Mouse (Mus musculus) inflammation-experienced regulatory T-cells, adult 6 months (primary cell): ENCODE data around the gene Adgrg3. TPM values are rescaled to one million over a fixed set of nuclear protein-coding genes. Genes with fewer than 3 reads are reported as not detected.

ENCODE experiments used
- ATAC-seq: one replicate; pipeline ENCODE4 v1.8.0; 2017
- polyA plus RNA-seq, 3 experiments: library from polyadenylated mRNA; unstranded; fragments of 100-300 nt; shearing (Covaris generic); gene quantifications; one replicate each; pipeline ENCODE4 v1.2.1; 2017

Gene Adgrg3
- polyA plus RNA-seq, 3 experiments from 2014 or later, result 0.24 to 0.26 TPM; not detected in 1

DNA sequence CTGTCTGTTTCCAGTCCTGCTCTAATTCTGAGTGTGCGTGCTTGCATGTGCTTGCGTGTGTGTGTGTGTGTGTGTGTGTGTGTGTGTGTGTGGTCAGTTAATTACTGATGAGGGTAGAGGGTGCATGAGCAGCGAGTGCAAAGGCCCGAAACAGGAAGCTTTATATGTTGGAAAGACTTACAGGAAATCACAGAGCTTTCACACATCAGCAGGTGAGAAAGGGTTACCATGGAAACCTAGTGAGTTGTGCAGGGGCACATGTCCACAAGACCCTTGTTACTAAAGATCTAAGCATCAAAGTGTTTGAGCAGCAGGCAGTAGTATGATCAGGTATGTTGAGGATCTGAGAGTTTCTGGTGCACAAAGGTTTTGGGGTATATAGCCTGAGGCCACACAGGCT is 66.8 kb downstream of the Adgrg3 start:
- ATAC-seq, result no peak

DNA sequence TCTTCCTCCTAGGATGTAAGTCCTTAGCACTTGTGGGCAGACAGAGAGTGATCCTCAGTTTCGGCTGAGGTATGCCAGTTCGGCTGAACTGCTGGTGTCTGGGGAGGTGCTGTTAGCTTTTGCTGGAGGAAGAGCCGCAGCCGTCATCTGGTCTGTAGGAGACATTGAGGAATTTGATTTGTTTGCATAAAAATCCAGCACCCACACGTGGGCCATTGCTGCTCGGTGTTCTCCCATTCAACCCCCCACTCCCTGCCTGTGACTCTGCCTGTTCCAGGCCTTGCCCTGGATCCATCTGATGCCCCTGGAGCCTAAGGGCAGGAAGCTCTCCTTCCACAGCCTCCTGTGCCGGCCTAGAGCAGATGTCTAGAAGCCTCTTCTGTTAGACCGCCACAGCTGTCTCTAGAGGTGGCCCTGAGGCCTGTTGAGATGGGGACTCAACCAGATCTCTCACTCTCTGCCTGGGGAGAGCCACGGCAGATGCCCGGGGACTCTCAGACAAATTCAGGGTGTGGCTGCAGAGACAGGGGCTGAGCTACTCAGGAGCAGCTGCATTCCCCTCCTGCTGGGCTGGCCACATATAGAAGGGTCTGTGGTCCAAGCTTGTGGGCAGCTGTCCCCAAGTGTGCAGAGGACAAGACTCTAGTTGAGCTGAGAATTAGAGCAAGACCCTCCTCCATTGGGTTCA is 67.4 kb downstream of the Adgrg3 start:
- no peak for ATAC-seq

DNA sequence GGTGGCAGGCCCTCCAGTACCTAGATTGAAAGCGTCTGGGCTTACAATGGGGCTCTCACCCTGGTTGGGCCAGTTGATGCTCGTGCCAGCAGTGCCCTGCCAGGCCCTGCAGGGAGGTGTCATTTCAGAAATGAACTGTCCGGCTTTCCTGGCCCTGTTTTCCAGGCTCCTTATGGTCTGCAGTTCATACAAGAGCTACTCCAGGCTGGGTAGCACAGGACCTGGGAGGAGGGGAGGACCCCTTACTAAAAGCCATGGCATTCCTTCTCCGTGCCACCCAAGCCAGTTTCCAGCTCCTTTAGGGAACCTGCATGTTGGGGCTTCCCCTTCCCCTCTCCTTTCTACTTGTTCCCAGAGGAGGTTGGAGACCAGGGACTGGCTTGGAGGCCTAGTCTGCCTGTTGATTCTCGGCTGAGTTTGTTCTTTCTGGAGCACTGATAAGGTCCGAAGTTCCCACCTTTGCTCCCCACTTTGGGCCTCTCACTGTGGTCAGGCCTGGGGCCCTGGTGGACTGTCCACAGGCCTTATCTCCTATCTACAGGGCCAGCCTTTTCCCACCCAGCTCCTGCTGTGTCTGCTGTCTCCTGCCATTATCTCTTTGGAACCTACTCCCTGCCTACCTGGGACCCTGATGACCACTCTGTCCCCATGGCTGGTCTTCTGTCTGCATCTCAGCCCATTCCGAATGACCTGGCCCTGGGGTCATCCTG is 68.1 kb downstream of the Adgrg3 start:
- ATAC-seq, result no peak

DNA sequence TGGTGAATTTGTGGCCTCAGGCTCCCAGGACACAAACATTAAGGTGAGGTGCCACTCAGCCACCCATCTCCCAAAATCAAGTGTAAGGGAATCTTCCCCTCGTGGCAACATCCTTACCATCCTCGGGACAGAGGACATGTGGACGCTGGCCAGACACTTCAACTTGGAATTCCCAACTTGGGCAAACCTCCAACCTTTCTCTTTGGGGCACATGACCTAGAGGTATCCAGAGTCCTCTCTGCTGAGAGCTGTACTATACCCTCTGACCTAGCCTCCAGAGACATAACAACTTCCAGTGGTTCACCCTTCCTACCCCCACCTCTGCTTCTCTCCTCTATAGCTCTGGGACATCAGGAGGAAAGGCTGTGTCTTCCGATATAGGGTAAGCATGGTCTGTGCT is 76.1 kb downstream of the Adgrg3 start:
- no peak for ATAC-seq

Other genes with a start within 250 kb of the Adgrg3 start
- gene Cx3cl1, start 245.7 kb upstream of the Adgrg3 start, polyA plus RNA-seq, result under 1 TPM in 1 of 3 experiments, not detected in 2; 0.38 TPM
- gene Ccl17, start 207.2 kb upstream of the Adgrg3 start, polyA plus RNA-seq, result not detected
- 10 to 100 TPM; 35.5 to 40.6 (median 37.5) TPM for gene Coq9, start 179.4 kb upstream of the Adgrg3 start, polyA plus RNA-seq
- 100 to 1,000 TPM; 107 to 149 (median 110) TPM for gene Ciapin1, start 179.3 kb upstream of the Adgrg3 start, polyA plus RNA-seq
- gene Polr2c, start 160.2 kb upstream of the Adgrg3 start, polyA plus RNA-seq, result 100 to 1,000 TPM in 2 of 3 experiments, 10 to 100 TPM in 1; 85.4 to 108 (median 104) TPM
- gene Dok4, start 141.4 kb upstream of the Adgrg3 start, polyA plus RNA-seq, result under 1 TPM; 0.35 to 0.50 (median 0.50) TPM
- gene Ccdc102a, start 99.6 kb upstream of the Adgrg3 start, polyA plus RNA-seq, result 1 to 10 TPM in 1 of 3 experiments, under 1 TPM in 2; 0.24 to 1.0 (median 0.25) TPM
- gene Adgrg5, start 94.0 kb upstream of the Adgrg3 start, polyA plus RNA-seq, result 1 to 10 TPM; 1.8 to 4.3 (median 4.1) TPM
- 1 to 10 TPM in 2 of 3 experiments, under 1 TPM in 1; 0.52 to 5.5 (median 4.5) TPM for gene Adgrg1, start 42.9 kb upstream of the Adgrg3 start, polyA plus RNA-seq
- gene Drc7, start 37.4 kb downstream of the Adgrg3 start, polyA plus RNA-seq, result not detected
- 10 to 100 TPM; 16.4 to 23.4 (median 17.0) TPM for gene Katnb1, start 63.5 kb downstream of the Adgrg3 start, polyA plus RNA-seq
- 1 to 10 TPM in 1 of 3 experiments, under 1 TPM in 1, not detected in 1; 0.40 to 1.1 TPM for gene Kifc3, start 185.1 kb downstream of the Adgrg3 start, polyA plus RNA-seq